Mouse (Mus musculus) liver, embryonic 14.5 days (tissue): Measurements from ENCODE around the gene Mtmr6.

Experiments used
- CTCF ChIP-seq: IDR thresholded peaks from 2 replicates; pipeline ENCODE4 v1.5.1; 2016; ENCODE audit warnings: antibody characterized with exemption, low read depth, control low read depth
- EP300 ChIP-seq: IDR thresholded peaks from 2 replicates; pipeline ENCODE4 v1.6.1; 2016; ENCODE audit warnings: antibody characterized with exemption, low read depth

DNA sequence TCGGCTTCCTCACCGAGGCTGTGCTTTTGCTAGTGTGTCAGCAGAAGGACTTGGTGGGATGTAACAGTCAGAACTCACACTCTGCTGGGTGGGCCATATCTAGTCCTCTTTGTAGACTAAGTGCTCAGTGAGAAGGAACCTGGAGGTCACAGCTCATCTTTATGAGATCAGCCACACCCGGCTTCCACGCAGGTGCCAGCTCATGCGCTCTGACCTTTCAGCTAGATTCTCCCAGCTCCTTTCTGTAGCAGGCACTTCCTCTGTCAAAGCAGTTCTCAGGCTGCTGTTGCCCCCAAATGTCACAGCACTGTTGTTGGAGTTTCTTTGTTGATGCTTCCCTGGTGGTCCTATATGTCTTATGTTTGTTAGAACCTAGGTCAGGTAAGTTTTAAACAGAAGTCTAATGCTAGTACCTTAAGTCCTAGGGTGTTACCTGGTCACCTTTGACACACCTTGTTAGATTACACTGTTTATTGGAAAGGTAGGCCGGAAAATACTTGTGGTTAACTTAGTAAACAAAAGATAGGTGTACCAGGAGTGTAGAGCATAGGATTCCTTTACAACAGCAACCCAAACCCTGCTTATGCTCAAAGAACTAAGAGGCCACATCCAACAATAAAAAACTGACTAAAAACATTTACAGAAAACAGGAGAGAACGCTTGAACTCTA, 21.3 kb downstream of the Mtmr6 start:
- TF ChIP-seq CTCF (no peak), EP300 (no peak)
